8 mouse cellular contexts compared by ENCODE assay signal in genomic region chr5:102070414-102070768, GRCm38 (mm10). TPM values are rescaled to one million over a fixed set of nuclear protein-coding genes. Genes with fewer than 3 reads are reported as not detected.
DNase-seq lines count a peak whose midpoint lies in the region; ATAC-seq and TF ChIP-seq lines count a peak whose summit lies in the region.

No protein-coding gene starts in this region.

- H3K27me3 ChIP-seq in kidney, adult 2 months (replicated peaks; ENCODE audit: control insufficient read depth, insufficient read depth, low read length): no peaks in the 10 kb centered on the region
- H3K27me3 ChIP-seq in heart, embryonic 12.5 days (replicated peaks): no peaks in the 10 kb centered on the region
- H3K27me3 ChIP-seq in liver, embryonic 12.5 days (replicated peaks): peaks cover 7% of the 10 kb centered on the region; the same call in 1 of the 2 replicates
- no peaks in the 10 kb centered on the region for H3K27me3 ChIP-seq in myocyte (ENCODE audit: control insufficient read depth, insufficient read depth, insufficient read length)

- peak overlapping the region; percentile 99 for H3ac ChIP-seq in myocyte (ENCODE audit: control insufficient read depth, insufficient read length)

- H3K9me3 ChIP-seq in heart, embryonic 12.5 days (replicated peaks): no peaks in the 10 kb centered on the region
- no peaks in the 10 kb centered on the region for H3K9me3 ChIP-seq in liver, embryonic 12.5 days (replicated peaks)

- no peak; the same call in 1 of the 2 replicates for ATAC-seq in heart, embryonic 12.5 days (ENCODE audit: insufficient number of reproducible peaks, low FRiP score)
- ATAC-seq in liver, embryonic 12.5 days: peak; percentile 0; the same call in 1 of the 2 replicates

- H3K27ac ChIP-seq in kidney, adult 2 months (ENCODE audit: insufficient read depth, low read depth, low read length): peak overlapping the region; percentile 37
- peak overlapping the region; percentile 87; the same call in 1 of the 2 replicates for H3K27ac ChIP-seq in heart, embryonic 12.5 days (ENCODE audit: poor library complexity, severe bottlenecking)
- peak overlapping the region; percentile 86 for H3K27ac ChIP-seq in liver, embryonic 12.5 days

- peak overlapping the region; percentile 93 for H3K9ac ChIP-seq in heart, embryonic 12.5 days
- peak overlapping the region; percentile 93 for H3K9ac ChIP-seq in liver, embryonic 12.5 days

- 23% methylated on average over 6 of the region's 6 CpGs for WGBS in kidney, adult 2 months
- WGBS in heart, embryonic 12.5 days: 20% methylated on average over 6 of the region's 6 CpGs
- WGBS in liver, embryonic 12.5 days (ENCODE audit: insufficient replicate concordance): 10% methylated on average over 6 of the region's 6 CpGs

- peaks cover 9% of the 10 kb centered on the region; the same call in 1 of the 2 replicates for H3K4me1 ChIP-seq in kidney, adult 2 months (ENCODE audit: control insufficient read depth, insufficient read depth, low read length)
- H3K4me1 ChIP-seq in heart, embryonic 12.5 days (replicated peaks): peaks cover 12% of the 10 kb centered on the region
- H3K4me1 ChIP-seq in liver, embryonic 12.5 days: peaks cover 36% of the 10 kb centered on the region

- no peak for TF ChIP-seq CTCF in kidney, adult 2 months (conservative IDR thresholded peaks at IDR 0.05; ENCODE audit: insufficient read depth, insufficient read length, low read depth, low read length)

- no peak for TF ChIP-seq POLR2A in kidney, adult 2 months (IDR thresholded peaks at IDR 0.05; ENCODE audit: low read depth, low read length)
- TF ChIP-seq POLR2A in myocyte (IDR thresholded peaks at IDR 0.05; ENCODE audit: insufficient read length, low read depth): no peak

- no peaks in the 10 kb centered on the region for H3K36me3 ChIP-seq in kidney, adult 2 months (ENCODE audit: control insufficient read depth, insufficient read depth, low read length)
- H3K36me3 ChIP-seq in heart, embryonic 12.5 days: peaks cover 6% of the 10 kb centered on the region; the same call in 1 of the 2 replicates
- peaks cover 8% of the 10 kb centered on the region; the same call in 1 of the 2 replicates for H3K36me3 ChIP-seq in liver, embryonic 12.5 days
- no peaks in the 10 kb centered on the region for H3K36me3 ChIP-seq in myocyte (ENCODE audit: control insufficient read depth, insufficient read depth)

- H3K79me2 ChIP-seq in myocyte (ENCODE audit: control insufficient read depth, insufficient read depth): peaks cover 37% of the 10 kb centered on the region

- peak overlapping the region; percentile 97 for H3K4me3 ChIP-seq in kidney, adult 2 months (ENCODE audit: insufficient read depth, low read depth, low read length)
- H3K4me3 ChIP-seq in heart, embryonic 12.5 days: peak overlapping the region; percentile 79
- H3K4me3 ChIP-seq in liver, embryonic 12.5 days: peak overlapping the region; percentile 94
- H3K4me3 ChIP-seq in myocyte: peak overlapping the region; percentile 30

- DNase-seq in kidney, adult 2 months: peak; percentile 50
- no peak for DNase-seq in kidney, adult 11 months
- DNase-seq in brain, adult 2 months (ENCODE audit: low read depth, low spot score): peak; percentile 71
- DNase-seq in urinary bladder, postnatal 25 days (ENCODE audit: low spot score): no peak
- no peak for DNase-seq in spleen, postnatal 4 days (ENCODE audit: low spot score in 2 of 2)

- H3K4me2 ChIP-seq in heart, embryonic 12.5 days: peak overlapping the region; percentile 75
- peak overlapping the region; percentile 93 for H3K4me2 ChIP-seq in liver, embryonic 12.5 days
- peak overlapping the region; percentile 75 for H3K4me2 ChIP-seq in myocyte (ENCODE audit: low read depth)

TF ChIP-seq in myocyte, 11 proteins besides CTCF, POLR2A, EP300 and RAD21:
- TF ChIP-seq MYOD1 (IDR thresholded peaks at IDR 0.05; ENCODE audit: control insufficient read depth in 1 of 3, insufficient read length in 2 of 3, low read depth in 2 of 3) (no peak), TCF12 (IDR thresholded peaks at IDR 0.05; ENCODE audit: insufficient read depth, poor library complexity, severe bottlenecking) (no peak), CEBPB (IDR thresholded peaks at IDR 0.05; ENCODE audit: insufficient read depth, poor library complexity, severe bottlenecking) (no peak), MYOG (IDR thresholded peaks at IDR 0.05; ENCODE audit: control insufficient read depth in 1 of 3, insufficient read depth in 1 of 3, insufficient read length in 2 of 3, low read depth in 2 of 3) (no peak), POLR2AphosphoS2 (IDR thresholded peaks at IDR 0.05; ENCODE audit: insufficient read length, low read depth) (no peak), SRF (IDR thresholded peaks at IDR 0.05; ENCODE audit: control insufficient read depth, insufficient read length, low read depth) (no peak), E2F4 (IDR thresholded peaks at IDR 0.05; ENCODE audit: insufficient read depth) (no peak), REST (IDR thresholded peaks at IDR 0.05; ENCODE audit: insufficient read depth, insufficient read length) (no peak), USF1 (IDR thresholded peaks at IDR 0.05; ENCODE audit: low read depth) (no peak), TCF3 (IDR thresholded peaks at IDR 0.05; ENCODE audit: insufficient read length, low read depth) (no peak), MAX (IDR thresholded peaks at IDR 0.05; ENCODE audit: low read depth) (no peak)

RNA-seq across cellular contexts. Expression of gene Wdfy3, which starts 0.7 kb away (rescaled TPM):
- 39.7 and 49.2 TPM in 2 replicates for polyA plus RNA-seq in kidney, adult 2 months (2012; rRNA removed)
- polyA plus RNA-seq in heart, embryonic 12.5 days (2016; fragmentation: Nextera tagmentation; extraction: Ambion mirVana): 15.7 and 17.4 TPM in 2 replicates
- polyA plus RNA-seq in liver, embryonic 12.5 days (2016; fragmentation: Nextera tagmentation; extraction: Ambion mirVana): 7.4 and 7.8 TPM in 2 replicates
- polyA plus RNA-seq in myocyte (2012; fragmentation: generic; extraction: Trizol): 9.5 TPM

Comparison
In these comparisons a context has a peak if more than half of its experiments do, and no peak if none do; other contexts are left out.
1. DNase-seq: peak in kidney, adult 2 months (single experiment) and brain, adult 2 months (single experiment); none in kidney, adult 11 months (single experiment), urinary bladder, postnatal 25 days (single experiment) and spleen, postnatal 4 days (0 of 2).
2. H3K27ac ChIP-seq: peak in every context shown above with its lines; median percentile 87 in heart, embryonic 12.5 days; 86 in liver, embryonic 12.5 days; 37 in kidney, adult 2 months.
3. H3K4me3 ChIP-seq: peak in every context shown above with its lines; median percentile 97 in kidney, adult 2 months; 94 in liver, embryonic 12.5 days; 79 in heart, embryonic 12.5 days; 30 in myocyte.
4. Peak in every context shown above with its lines, with median percentiles within 50 percentile points of each other: H3K4me2 ChIP-seq.